Mouse (Mus musculus) spleen, adult 2 months (tissue): Measurements from ENCODE around the gene Ccdc146.

ENCODE experiments used
- CTCF ChIP-seq: fragments of 200-500 bp; IDR thresholded peaks from 2 replicates; pipeline ENCODE4 v1.5.1; 2011; ENCODE audit warnings: mild to moderate bottlenecking, inconsistent platforms; ENCODE audit not compliant: insufficient read depth, insufficient read length, insufficient replicate concordance; ENCODE audit errors: extremely low read depth
- POLR2A ChIP-seq: fragments of 200-500 bp; IDR thresholded peaks from 2 replicates; pipeline ENCODE4 v1.6.1; 2011; ENCODE audit warnings: low read depth, low read length, inconsistent platforms

DNA sequence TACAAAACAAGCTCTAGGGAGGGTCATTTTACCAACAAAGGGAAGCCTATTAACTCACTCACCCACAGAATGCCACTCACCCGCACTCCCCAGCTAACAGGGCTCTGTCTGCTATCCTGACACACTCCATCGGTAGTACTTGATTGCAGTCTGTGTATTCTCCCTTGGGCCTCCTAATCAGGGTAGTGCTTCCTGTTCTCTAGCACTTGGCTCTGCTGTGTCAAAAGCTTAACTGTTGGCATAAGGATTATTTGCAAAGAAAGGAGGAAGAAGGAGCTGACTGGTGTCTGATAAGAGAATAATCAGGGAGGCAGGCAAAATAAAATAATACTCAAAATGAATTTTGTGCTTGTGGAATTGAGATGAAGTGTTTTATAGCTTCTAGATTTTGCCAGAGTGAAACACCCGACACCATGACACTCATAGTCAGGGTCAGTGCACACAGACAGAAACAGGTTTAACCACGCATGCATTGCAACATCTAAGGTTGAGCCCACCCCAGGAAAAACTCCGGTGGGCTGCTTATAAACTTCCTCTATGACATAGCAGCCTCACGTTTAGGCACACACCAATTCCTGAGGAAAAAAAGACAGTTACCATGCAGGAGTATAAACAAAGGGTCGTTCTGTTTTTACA, 29.2 kb downstream of the Ccdc146 start:
- TF ChIP-seq CTCF, result no peak
- no peak for TF ChIP-seq POLR2A
